In the genomic region with DNA sequence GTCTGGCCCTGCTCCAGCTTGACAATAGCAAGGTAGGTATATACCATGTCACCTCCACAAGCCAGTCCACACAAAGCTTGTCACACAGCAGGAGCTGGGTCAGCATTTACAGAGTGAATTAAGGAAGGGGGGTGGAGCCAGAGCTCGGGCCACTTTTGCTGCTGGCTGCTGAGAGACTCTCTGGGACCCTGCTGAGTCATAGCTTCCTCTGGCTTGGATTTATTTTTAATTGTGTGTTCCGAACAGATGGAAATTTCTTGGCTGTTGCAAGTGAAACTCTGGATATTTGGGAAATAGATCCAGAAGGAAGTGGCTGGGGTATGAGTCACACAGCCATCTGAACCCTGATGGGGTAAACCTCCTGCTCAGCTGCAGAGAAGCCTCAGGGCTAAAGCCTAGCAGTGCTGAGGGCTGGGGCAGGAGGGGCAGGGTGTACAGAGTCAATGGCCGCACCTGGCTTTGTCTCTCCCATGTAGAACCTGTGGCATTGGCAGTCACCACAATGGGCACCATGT, we compare ENCODE assay signal across 8 mouse cellular contexts. TPM values are rescaled to one million over a fixed set of nuclear protein-coding genes. Genes with fewer than 3 reads are reported as not detected.
A peak's percentile ranks its signal among the peaks of the same experiment; 100 is the strongest.
DNase-seq lines count a peak whose midpoint lies in the region; ATAC-seq and TF ChIP-seq lines count a peak whose summit lies in the region.

No protein-coding gene starts in this region.

- H3K9ac ChIP-seq in embryonic facial prominence, embryonic 12.5 days = no peak overlapping the region
- no peak overlapping the region for H3K9ac ChIP-seq in heart, embryonic 15.5 days
- no peak overlapping the region for H3K9ac ChIP-seq in lung, postnatal 0 days (replicated peaks; ENCODE audit: low read depth)

- H3K36me3 ChIP-seq in embryonic facial prominence, embryonic 12.5 days = peaks cover 3% of the 10 kb centered on the region; the same call in 1 of the 2 replicates
- H3K36me3 ChIP-seq in heart, embryonic 15.5 days = no peaks in the 10 kb centered on the region
- H3K36me3 ChIP-seq in lung, postnatal 0 days (ENCODE audit: insufficient read depth, low read length) = no peaks in the 10 kb centered on the region

- H3K4me2 ChIP-seq in embryonic facial prominence, embryonic 12.5 days (replicated peaks) = no peak overlapping the region
- no peak overlapping the region for H3K4me2 ChIP-seq in heart, embryonic 15.5 days
- no peak overlapping the region for H3K4me2 ChIP-seq in lung, postnatal 0 days (replicated peaks; ENCODE audit: low read depth, low read length)

- peak; percentile 75 for TF ChIP-seq EP300 in lung, postnatal 0 days (IDR thresholded peaks at IDR 0.05)

- H3K4me3 ChIP-seq in embryonic facial prominence, embryonic 12.5 days = no peak overlapping the region
- no peak overlapping the region for H3K4me3 ChIP-seq in heart, embryonic 15.5 days
- no peak overlapping the region for H3K4me3 ChIP-seq in lung, postnatal 0 days (ENCODE audit: low read depth, low read length)

- TF ChIP-seq CTCF in lung, postnatal 0 days (IDR thresholded peaks at IDR 0.05) = no peak

- H3K27me3 ChIP-seq in embryonic facial prominence, embryonic 12.5 days = no peaks in the 10 kb centered on the region
- H3K27me3 ChIP-seq in heart, embryonic 15.5 days = no peaks in the 10 kb centered on the region
- no peaks in the 10 kb centered on the region for H3K27me3 ChIP-seq in lung, postnatal 0 days (replicated peaks; ENCODE audit: insufficient read depth, low read length)

- peaks cover 17% of the 10 kb centered on the region; the same call in 1 of the 2 replicates for H3K4me1 ChIP-seq in embryonic facial prominence, embryonic 12.5 days
- peaks cover 21% of the 10 kb centered on the region for H3K4me1 ChIP-seq in heart, embryonic 15.5 days (replicated peaks)
- peaks cover 8% of the 10 kb centered on the region; the same call in 1 of the 2 replicates for H3K4me1 ChIP-seq in lung, postnatal 0 days (ENCODE audit: insufficient read depth, low read depth, low read length)

- WGBS in embryonic facial prominence, embryonic 12.5 days = 24% methylated on average over 3 of the region's 3 CpGs
- 26% methylated on average over 3 of the region's 3 CpGs for WGBS in heart, embryonic 15.5 days
- 21% methylated on average over 3 of the region's 3 CpGs for WGBS in lung, postnatal 0 days

- peak overlapping the region; percentile 72; the same call in 1 of the 2 replicates for H3K27ac ChIP-seq in embryonic facial prominence, embryonic 12.5 days
- H3K27ac ChIP-seq in heart, embryonic 15.5 days = peak overlapping the region; percentile 64
- H3K27ac ChIP-seq in lung, postnatal 0 days (ENCODE audit: low read length) = peak overlapping the region; percentile 48

- peak; percentile 82 for DNase-seq in right cerebral cortex, adult 18-20 months
- DNase-seq in right cerebral cortex, postnatal 14 days = no peak
- DNase-seq in layer of hippocampus, adult 18-20 months (ENCODE audit: low spot score in 2 of 2) = peak; percentile 68 to 86
- peak; percentile 96 for DNase-seq in lung, postnatal 0 days (ENCODE audit: low spot score)
- DNase-seq in cerebellum, postnatal 14 days = no peak
- DNase-seq in cerebellum, postnatal 36 days = no peak

- ATAC-seq in embryonic facial prominence, embryonic 12.5 days (ENCODE audit: insufficient number of reproducible peaks, insufficient read depth, low FRiP score, low TSS enrichment) = 0 out of 2 replicates have a peak, but pooled peaks have one; percentile 43
- ATAC-seq in heart, embryonic 15.5 days (replicated peaks; ENCODE audit: insufficient number of reproducible peaks, insufficient read depth, low FRiP score, low read depth) = peak; percentile 64
- peak; percentile 79 for ATAC-seq in lung, postnatal 0 days

- H3K9me3 ChIP-seq in embryonic facial prominence, embryonic 12.5 days = no peaks in the 10 kb centered on the region
- no peaks in the 10 kb centered on the region for H3K9me3 ChIP-seq in heart, embryonic 15.5 days (replicated peaks)
- H3K9me3 ChIP-seq in lung, postnatal 0 days (ENCODE audit: low read length) = no peaks in the 10 kb centered on the region

RNA-seq across cellular contexts. Expression of gene Col18a1, which starts 40.3 kb away (rescaled TPM):
- 122 and 127 TPM in 2 replicates for polyA plus RNA-seq in embryonic facial prominence, embryonic 12.5 days (2016; fragmentation: Nextera tagmentation; extraction: Ambion mirVana)
- 108 and 136 TPM in 2 replicates for polyA plus RNA-seq in heart, embryonic 15.5 days (2015; fragmentation: Nextera tagmentation; extraction: Ambion mirVana)
- total RNA-seq in layer of hippocampus, adult 18-20 months (2021) = 1 to 10 TPM; 3.3 to 3.5 TPM
- polyA plus RNA-seq in lung, postnatal 0 days (2015; fragmentation: Nextera tagmentation; extraction: Ambion mirVana) = 30.0 and 33.2 TPM in 2 replicates

RNA-seq across cellular contexts. Expression of gene Pofut2, which starts 52.4 kb away (rescaled TPM):
- polyA plus RNA-seq in embryonic facial prominence, embryonic 12.5 days (2016; fragmentation: Nextera tagmentation; extraction: Ambion mirVana) = 109 and 111 TPM in 2 replicates
- polyA plus RNA-seq in heart, embryonic 15.5 days (2015; fragmentation: Nextera tagmentation; extraction: Ambion mirVana) = 99.8 and 124 TPM in 2 replicates
- total RNA-seq in layer of hippocampus, adult 18-20 months (2021) = 10 to 100 TPM; 30.3 to 30.9 TPM
- polyA plus RNA-seq in lung, postnatal 0 days (2015; fragmentation: Nextera tagmentation; extraction: Ambion mirVana) = 84.2 and 84.4 TPM in 2 replicates

Comparison
In these comparisons a context has a peak if more than half of its experiments do, and no peak if none do; other contexts are left out.
1. DNase-seq: peak in right cerebral cortex, adult 18-20 months (single experiment), layer of hippocampus, adult 18-20 months (2 of 2) and lung, postnatal 0 days (single experiment); none in right cerebral cortex, postnatal 14 days (single experiment), cerebellum, postnatal 14 days (0 of 2) and cerebellum, postnatal 36 days (0 of 2).
2. Peak in every context shown above with its lines, with median percentiles within 50 percentile points of each other: ATAC-seq and H3K27ac ChIP-seq.